Mouse (Mus musculus) hindbrain, embryonic 15.5 days (tissue): ENCODE measurements at regions not wholly inside any gene's neighbourhood (a gene's known extent, or its start where the extent isn't known, plus 50 kb on each side); places are given as distances from the start of the nearest gene placed in this dataset.
A peak's percentile ranks its signal among the peaks of the same experiment; 100 is the strongest.
"Not testable (repeated sequence)": the region's sequence is repeated elsewhere in the genome, so short reads cannot be mapped to it uniquely, and the experiment has no call there.

Experiments used
- ATAC-seq: fragments of 200-750 bp; cut with Nextera tagmentation; 2 replicates; pipeline ENCODE4 v1.8.0; 2017; ENCODE audit warnings: low read depth, moderate number of reproducible peaks, moderate TSS enrichment; ENCODE audit not compliant: low FRiP score
- H3K27ac ChIP-seq: fragments of 300-500 bp; sonication (generic); replicated peaks from 2 replicates; pipeline ENCODE4 v1.5.1; 2015; ENCODE audit warnings: mild to moderate bottlenecking, inconsistent platforms
- H3K27me3 ChIP-seq: fragments of 300-500 bp; sonication (generic); 2 replicates; pipeline ENCODE4 v1.6.1; 2015; ENCODE audit warnings: control low read depth, inconsistent platforms
- H3K36me3 ChIP-seq: fragments of 300-500 bp; sonication (generic); 2 replicates; pipeline ENCODE4 v1.6.1; 2015; ENCODE audit warnings: control low read depth, inconsistent platforms
- H3K4me1 ChIP-seq: fragments of 300-500 bp; sonication (generic); replicated peaks from 2 replicates; pipeline ENCODE4 v1.6.1; 2015; ENCODE audit warnings: control low read depth, inconsistent platforms
- H3K4me2 ChIP-seq: fragments of 300-500 bp; sonication (generic); 2 replicates; pipeline ENCODE4 v1.6.1; 2015; ENCODE audit warnings: moderate library complexity, mild to moderate bottlenecking, inconsistent platforms
- H3K4me3 ChIP-seq: fragments of 300-500 bp; sonication (generic); 2 replicates; pipeline ENCODE4 v1.5.1; 2015; ENCODE audit warnings: mild to moderate bottlenecking, inconsistent platforms
- H3K9ac ChIP-seq: fragments of 300-500 bp; sonication (generic); 2 replicates; pipeline ENCODE4 v1.6.1; 2015; ENCODE audit warnings: inconsistent platforms
- H3K9me3 ChIP-seq: fragments of 300-500 bp; sonication (generic); 2 replicates; pipeline ENCODE4 v1.6.1; 2016; ENCODE audit warnings: control low read depth, inconsistent platforms
- WGBS: fragments of 180-500 bp; shearing (Covaris S2); methylation state at CpG from one replicate; pipeline ENCODE4 v1.1.7; 2015; 5-methylcytosine and 5-hydroxymethylcytosine counted together

DNA sequence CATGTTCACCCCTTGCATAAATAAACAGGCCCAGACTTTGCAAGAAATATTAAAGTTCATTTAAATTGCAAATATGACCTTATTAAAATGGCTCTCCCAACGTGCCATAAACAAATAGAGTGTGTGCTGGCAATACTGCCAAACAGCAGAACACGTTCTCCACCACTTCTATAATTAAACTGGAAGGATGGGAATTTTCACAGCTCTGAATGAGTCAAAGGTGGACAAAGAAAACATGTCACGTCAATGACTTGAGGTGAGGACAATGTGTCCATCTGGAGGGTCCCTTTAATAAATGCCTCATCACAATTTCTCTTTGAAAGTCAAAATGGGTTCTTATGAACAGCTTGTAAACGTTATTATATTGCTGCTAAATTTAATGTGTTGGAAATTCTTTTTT, 114.8 kb downstream of the Galc start:
- Histone ChIP-seq H3K36me3 (no peaks in the 10 kb centered on the region), H3K4me3 (no peak overlapping the region)
- 46% methylated on average over 4 of the region's 4 CpGs for WGBS

DNA sequence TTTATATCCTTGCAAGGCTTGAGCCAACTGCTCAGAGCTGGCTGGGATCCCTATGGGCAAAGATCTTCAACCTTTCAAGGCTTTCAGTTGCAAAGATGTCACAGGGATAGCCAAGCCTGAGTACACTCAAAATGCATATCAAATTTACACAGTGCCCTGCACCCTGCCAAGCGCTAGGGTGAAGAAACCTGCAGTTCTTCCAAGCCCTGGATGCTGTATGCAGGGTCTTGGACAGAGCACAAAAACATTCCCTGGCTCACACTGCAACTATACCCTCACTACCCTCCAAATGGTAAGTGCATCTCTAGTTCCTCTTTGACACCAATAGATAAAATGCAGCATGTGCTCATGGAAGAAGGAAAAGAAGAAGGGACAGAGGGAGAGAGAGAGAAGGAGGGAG, 116.1 kb downstream of the Galc start:
- 79% methylated on average over 1 of the region's 1 CpGs for WGBS

More for the DNA sequence above, 114.8 kb downstream of the Galc start:
- H3K4me1 ChIP-seq: no peaks in the 10 kb centered on the region
- H3K9me3 ChIP-seq: no peaks in the 10 kb centered on the region
- no peaks in the 10 kb centered on the region for H3K27me3 ChIP-seq
- no peak for ATAC-seq
- no peak overlapping the region for H3K27ac ChIP-seq
- no peak overlapping the region for H3K4me2 ChIP-seq
- H3K9ac ChIP-seq: no peak overlapping the region

DNA sequence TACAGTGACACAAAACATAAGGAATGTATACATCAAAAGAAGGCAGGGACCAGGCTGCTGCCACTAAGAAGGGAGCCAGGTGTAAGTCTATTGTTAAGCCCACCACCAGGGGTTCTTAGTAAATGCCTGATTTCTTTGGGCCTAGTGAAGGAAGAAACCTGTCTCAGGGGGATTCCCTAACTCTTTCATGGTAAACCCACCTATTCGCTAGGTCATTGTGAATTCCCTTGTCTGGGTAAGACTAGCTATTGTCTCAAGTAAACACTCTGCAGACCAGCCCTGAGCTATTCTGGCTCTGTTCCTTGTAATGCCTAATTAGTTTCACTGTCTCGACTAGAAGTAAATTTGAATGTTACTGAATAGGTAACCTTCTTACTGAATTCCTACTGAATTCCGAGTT, 119.4 kb downstream of the Galc start:
- not testable (repeated sequence) for H3K9me3 ChIP-seq, H3K27ac ChIP-seq, ATAC-seq, H3K36me3 ChIP-seq, H3K27me3 ChIP-seq, H3K4me2 ChIP-seq, H3K4me1 ChIP-seq, H3K4me3 ChIP-seq, H3K9ac ChIP-seq
- 67% methylated on average over 3 of the region's 3 CpGs for WGBS

More for the DNA sequence above, 116.1 kb downstream of the Galc start:
- Histone ChIP-seq H3K4me2 (no peak overlapping the region), H3K27me3 (no peaks in the 10 kb centered on the region), H3K9ac (no peak overlapping the region), H3K36me3 (no peaks in the 10 kb centered on the region), H3K4me3 (no peak overlapping the region), H3K9me3 (no peaks in the 10 kb centered on the region), H3K27ac (no peak overlapping the region), H3K4me1 (no peaks in the 10 kb centered on the region)
- ATAC-seq: no peak

DNA sequence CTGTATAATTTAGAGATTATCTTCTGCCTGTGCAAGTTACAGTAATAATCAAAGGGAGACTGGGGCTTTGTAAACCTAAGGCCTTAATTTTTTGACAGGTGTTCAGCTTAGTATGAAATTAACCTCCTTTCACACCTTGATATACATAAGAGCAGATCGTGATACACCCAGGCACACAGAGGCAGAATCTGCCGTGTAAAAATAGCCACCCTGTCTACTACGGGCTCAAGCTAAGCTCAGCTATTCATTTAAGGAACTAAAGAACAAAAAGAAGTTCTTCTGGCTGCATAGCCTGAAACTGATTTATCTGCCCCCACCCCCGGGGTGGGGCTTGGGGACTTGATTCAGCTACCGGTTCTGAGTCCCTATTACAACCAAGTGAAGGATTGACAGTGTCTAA, 128.0 kb downstream of the Galc start:
- H3K9ac ChIP-seq: no peak overlapping the region

DNA sequence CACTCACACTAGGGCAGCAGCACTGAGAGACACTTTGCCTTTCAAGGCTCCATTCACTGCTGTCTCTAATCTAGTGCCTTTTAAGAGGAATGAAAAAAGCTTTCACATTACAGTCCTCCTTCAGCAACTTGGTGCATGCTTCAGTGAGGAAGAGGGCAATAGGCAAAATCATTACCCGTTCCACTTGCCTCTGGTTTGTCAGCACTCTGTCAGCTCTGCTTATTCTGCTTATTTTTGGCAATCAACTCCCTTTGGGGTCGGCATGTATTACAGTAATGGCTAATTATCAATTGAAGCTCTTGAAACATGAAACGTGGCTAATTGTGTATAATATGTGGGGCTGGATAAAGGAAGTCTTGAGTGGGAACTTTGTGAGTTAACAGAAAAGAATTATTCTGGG, 135.7 kb downstream of the Galc start:
- Histone ChIP-seq H3K4me3 (no peak overlapping the region), H3K9ac (no peak overlapping the region), H3K4me1 (no peaks in the 10 kb centered on the region), H3K27me3 (no peaks in the 10 kb centered on the region), H3K9me3 (no peaks in the 10 kb centered on the region), H3K27ac (no peak overlapping the region), H3K36me3 (no peaks in the 10 kb centered on the region), H3K4me2 (no peak overlapping the region)
- no peak for ATAC-seq
- 67% methylated on average over 3 of the region's 3 CpGs for WGBS

More for the DNA sequence above, 128.0 kb downstream of the Galc start:
- no peaks in the 10 kb centered on the region for H3K4me1 ChIP-seq
- WGBS: 73% methylated on average over 5 of the region's 5 CpGs
- H3K27me3 ChIP-seq: no peaks in the 10 kb centered on the region
- H3K36me3 ChIP-seq: no peaks in the 10 kb centered on the region
- no peak overlapping the region for H3K4me2 ChIP-seq
- H3K4me3 ChIP-seq: no peak overlapping the region
- no peaks in the 10 kb centered on the region for H3K9me3 ChIP-seq
- no peak overlapping the region for H3K27ac ChIP-seq
- ATAC-seq: no peak

DNA sequence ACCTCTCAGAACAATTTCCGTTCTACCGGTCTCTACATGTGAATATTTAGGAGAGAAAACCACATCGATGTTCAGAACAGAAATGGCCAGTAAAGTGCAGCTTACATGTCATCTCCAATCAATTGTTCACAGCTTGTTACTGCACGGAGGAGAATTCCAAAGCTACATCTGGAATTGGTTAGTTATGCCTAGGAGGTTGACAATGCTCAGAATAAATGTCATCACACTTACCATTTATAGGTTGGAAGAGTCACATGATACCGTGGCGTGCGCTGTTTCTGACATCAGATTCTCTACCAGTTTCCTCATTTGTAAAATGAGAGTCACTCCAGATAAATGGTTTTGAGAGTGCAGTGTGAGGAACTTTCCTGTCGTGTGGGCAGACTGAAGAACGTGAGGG, 151.2 kb downstream of the Galc start:
- WGBS: 83% methylated on average over 9 of the region's 9 CpGs
- Histone ChIP-seq H3K9me3 (no peaks in the 10 kb centered on the region), H3K27ac (no peak overlapping the region), H3K27me3 (no peaks in the 10 kb centered on the region), H3K36me3 (no peaks in the 10 kb centered on the region), H3K9ac (no peak overlapping the region), H3K4me3 (no peak overlapping the region), H3K4me2 (no peak overlapping the region), H3K4me1 (peaks cover 9% of the 10 kb centered on the region; the same call in 1 of the 2 replicates)
- ATAC-seq: no peak

DNA sequence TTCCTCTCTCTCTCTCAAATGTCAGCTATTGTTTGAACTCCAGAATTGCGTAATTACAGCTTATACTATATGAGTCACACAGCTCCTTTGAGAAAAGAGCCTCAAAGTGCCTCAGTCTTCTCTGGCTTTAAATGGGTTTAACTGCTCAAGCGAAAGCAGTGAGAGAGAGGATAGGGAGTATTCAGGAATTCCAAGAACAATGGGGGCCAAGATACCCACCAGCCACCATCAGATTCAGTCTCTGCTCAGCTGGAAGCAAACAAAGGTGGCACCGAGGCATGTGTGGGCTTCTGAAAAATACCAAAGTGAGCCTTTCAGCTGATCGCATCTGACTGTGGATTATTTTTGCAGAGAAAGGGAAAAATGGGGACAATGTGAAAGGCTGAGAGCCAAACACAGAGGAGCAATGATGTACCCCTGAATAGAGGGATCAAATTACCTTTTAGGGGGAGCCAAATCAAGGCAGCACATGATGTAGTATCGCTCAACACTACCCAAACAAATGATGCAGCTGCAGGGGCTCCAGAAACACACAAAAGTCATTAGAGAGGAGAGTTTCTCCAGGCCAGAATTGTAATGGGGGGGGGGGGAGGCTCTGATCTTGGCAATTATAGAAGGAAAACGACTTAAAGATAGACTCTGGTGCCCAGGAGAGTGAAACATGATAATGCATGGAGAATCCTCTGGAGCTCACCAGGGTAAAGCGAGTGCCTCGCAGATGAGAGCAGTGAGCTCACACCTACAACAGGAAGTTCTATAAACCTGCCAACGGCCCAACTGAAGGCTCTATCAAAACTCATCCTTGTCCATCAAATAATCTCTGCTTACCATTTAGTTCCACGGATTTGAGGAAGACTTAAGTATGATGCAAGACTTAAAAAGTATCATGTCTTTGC, 152.2 kb downstream of the Galc start:
- no peaks in the 10 kb centered on the region for H3K36me3 ChIP-seq
- H3K9ac ChIP-seq: no peak overlapping the region
- no peaks in the 10 kb centered on the region for H3K9me3 ChIP-seq
- 0 out of 2 replicates have a peak overlapping the region, but pooled peaks have one; percentile 26 for H3K27ac ChIP-seq
- H3K4me1 ChIP-seq: peaks cover 9% of the 10 kb centered on the region; the same call in 1 of the 2 replicates
- no peak overlapping the region for H3K4me3 ChIP-seq
- no peak overlapping the region for H3K4me2 ChIP-seq
- 40% methylated on average over 10 of the region's 10 CpGs for WGBS
- H3K27me3 ChIP-seq: no peaks in the 10 kb centered on the region
- 0 out of 2 replicates have a peak, but pooled peaks have one; percentile 34 for ATAC-seq

DNA sequence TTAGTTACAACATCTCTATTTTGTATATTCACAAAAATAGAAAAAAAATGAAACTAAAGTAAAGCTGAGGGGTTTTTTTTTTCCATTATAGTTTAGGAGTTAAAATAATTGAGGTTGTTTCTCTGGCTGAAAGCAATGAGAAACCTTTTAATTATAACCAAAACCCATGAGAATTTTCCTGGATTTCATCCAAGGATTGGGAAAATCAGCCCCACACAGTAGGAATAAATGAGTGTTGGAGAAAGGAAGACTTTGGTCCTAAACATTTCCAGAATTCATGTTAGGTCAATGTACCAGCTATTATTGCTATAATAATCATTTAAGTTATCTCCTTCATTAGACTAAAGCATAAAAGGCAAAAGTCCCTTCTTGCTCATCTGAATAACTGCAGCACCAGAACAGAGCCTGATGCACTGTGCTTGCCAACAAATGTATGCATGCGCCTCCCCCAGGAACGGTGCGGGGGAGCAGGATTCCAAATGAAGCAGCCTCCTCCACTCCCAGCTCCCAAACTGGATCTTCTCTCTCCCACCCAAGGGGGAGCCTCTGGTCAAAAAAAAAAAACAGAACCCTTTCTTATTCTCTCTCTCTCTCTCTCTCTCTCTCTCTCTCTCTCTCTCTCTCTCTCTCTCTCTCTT, 153.0 kb downstream of the Galc start:
- 27% methylated on average over 3 of the region's 3 CpGs for WGBS
- Histone ChIP-seq H3K27me3 (no peaks in the 10 kb centered on the region), H3K9ac (no peak overlapping the region), H3K36me3 (no peaks in the 10 kb centered on the region), H3K27ac (peak overlapping the region; percentile 53; the same call in 1 of the 2 replicates), H3K4me2 (no peak overlapping the region), H3K4me3 (no peak overlapping the region), H3K4me1 (peaks cover 9% of the 10 kb centered on the region; the same call in 1 of the 2 replicates), H3K9me3 (no peaks in the 10 kb centered on the region)
- no peak; the same call in 1 of the 2 replicates for ATAC-seq

DNA sequence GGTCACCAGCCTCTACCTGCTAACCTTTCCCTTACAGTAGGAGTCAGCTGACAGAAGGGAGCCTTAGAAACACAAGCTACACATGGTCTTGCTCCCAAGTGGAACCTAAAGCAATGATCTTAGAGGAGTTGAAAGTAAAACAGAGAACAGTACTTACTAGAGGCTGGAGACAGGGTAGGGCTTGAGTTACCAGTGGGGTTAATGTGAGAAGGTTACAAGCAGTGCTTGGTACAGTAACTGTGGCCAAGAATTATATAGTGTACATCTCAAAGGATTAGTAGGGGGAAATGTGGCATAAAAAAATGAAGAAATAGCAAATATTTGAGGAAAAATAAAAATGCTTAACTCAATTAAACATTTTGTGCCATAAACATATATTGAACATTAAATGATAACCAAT, 153.5 kb downstream of the Galc start:
- H3K9me3 ChIP-seq: no peaks in the 10 kb centered on the region
- H3K4me2 ChIP-seq: no peak overlapping the region
- H3K4me1 ChIP-seq: peaks cover 9% of the 10 kb centered on the region; the same call in 1 of the 2 replicates
- H3K4me3 ChIP-seq: no peak overlapping the region
- no peaks in the 10 kb centered on the region for H3K27me3 ChIP-seq
- no peaks in the 10 kb centered on the region for H3K36me3 ChIP-seq
- no peak for ATAC-seq
- H3K27ac ChIP-seq: no peak overlapping the region
- H3K9ac ChIP-seq: no peak overlapping the region

DNA sequence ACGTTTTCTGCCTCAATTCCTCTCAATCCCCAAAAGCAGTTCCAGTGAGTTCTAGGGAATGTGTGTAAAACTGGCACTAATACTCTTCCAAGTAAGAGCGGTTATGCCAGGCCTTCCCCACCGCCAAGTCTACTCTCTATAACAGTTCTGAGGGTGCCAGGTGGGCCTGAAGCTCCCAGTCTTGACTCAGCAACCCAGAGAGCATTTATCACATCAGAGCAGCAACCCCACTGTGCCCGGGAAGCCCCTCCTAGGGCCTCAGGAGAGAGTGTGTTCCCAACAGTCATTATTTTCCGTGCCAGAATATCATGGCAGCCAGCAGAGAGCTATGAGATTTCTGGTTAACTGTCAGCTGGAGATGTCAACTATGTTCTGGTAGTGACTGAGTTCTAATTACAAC, 169.1 kb downstream of the Galc start:
- Histone ChIP-seq H3K4me3 (no peak overlapping the region), H3K4me2 (no peak overlapping the region), H3K27ac (no peak overlapping the region), H3K9ac (no peak overlapping the region), H3K36me3 (no peaks in the 10 kb centered on the region), H3K27me3 (no peaks in the 10 kb centered on the region), H3K4me1 (no peaks in the 10 kb centered on the region), H3K9me3 (no peaks in the 10 kb centered on the region)
- 51% methylated on average over 5 of the region's 5 CpGs for WGBS
- peak; percentile 8; the same call in 1 of the 2 replicates for ATAC-seq

DNA sequence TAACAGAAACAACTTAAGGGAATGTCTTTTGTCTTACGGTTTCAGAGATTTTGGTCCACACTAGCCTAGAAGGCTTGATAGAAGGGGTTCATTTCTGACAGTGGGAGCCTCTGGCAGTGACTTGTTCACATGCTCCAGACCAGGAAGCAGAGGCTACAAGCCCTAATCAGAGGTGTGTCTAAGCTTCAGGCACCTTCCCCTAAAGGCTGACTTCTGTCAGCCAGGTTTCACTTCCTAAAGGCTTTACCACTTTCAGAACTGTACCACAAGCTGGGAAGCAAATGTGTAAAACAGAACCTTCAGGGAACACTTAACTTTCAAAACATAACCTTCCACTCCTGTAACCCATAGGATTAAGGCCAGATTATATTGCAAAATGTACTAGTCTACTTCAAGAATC, 180.9 kb downstream of the Galc start:
- ATAC-seq: no peak
- H3K36me3 ChIP-seq: no peaks in the 10 kb centered on the region
- no peaks in the 10 kb centered on the region for H3K4me1 ChIP-seq
- no peaks in the 10 kb centered on the region for H3K27me3 ChIP-seq
- no peak overlapping the region for H3K9ac ChIP-seq
- WGBS: 98% methylated on average over 1 of the region's 1 CpGs
- no peak overlapping the region for H3K4me3 ChIP-seq
- no peaks in the 10 kb centered on the region for H3K9me3 ChIP-seq
- H3K4me2 ChIP-seq: no peak overlapping the region
- no peak overlapping the region for H3K27ac ChIP-seq

DNA sequence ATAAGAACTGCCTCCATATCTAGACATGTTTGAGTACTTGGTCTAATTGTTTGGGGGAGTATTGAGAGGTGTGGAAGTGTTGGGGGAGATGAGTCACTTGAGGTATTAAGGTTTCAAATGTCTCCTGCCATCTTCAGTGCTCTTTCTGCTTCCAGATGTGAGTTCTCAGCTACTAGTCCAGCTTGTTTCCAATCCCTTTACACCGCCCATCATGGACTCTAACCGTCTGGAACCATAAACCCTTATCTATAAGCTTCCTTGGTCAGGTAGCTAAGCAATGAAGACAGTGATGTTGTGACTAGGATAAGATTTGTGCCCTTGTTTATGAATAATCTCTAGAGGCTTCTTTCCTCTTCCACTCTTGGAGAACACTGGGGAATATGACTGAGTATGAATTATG, 183.7 kb downstream of the Galc start:
- ATAC-seq: no peak
- no peaks in the 10 kb centered on the region for H3K9me3 ChIP-seq
- H3K36me3 ChIP-seq: no peaks in the 10 kb centered on the region
- no peak overlapping the region for H3K4me2 ChIP-seq
- H3K27ac ChIP-seq: no peak overlapping the region
- WGBS: 94% methylated on average over 2 of the region's 2 CpGs
- H3K27me3 ChIP-seq: no peaks in the 10 kb centered on the region
- H3K9ac ChIP-seq: no peak overlapping the region
- H3K4me1 ChIP-seq: no peaks in the 10 kb centered on the region
- H3K4me3 ChIP-seq: no peak overlapping the region
